Mouse (Mus musculus) adrenal gland, postnatal 36 days (tissue): ENCODE measurements around the gene Prdm8. TPM values are rescaled to one million over a fixed set of nuclear protein-coding genes. Genes with fewer than 3 reads are reported as not detected.

Source experiments
- DNase-seq, 2 experiments: peaks; one replicate each; pipeline ENCODE4 v3.0.0; 2021; ENCODE audit warnings: mixed read lengths in 1 of 2
- long read RNA-seq, 2 experiments: library from polyadenylated mRNA; stranded (forward); transcript quantifications; one replicate each; pipeline ENCODE4 v2.0.0; 2021; ENCODE audit warnings: borderline sequencing depth in 2 of 2
- total RNA-seq, 2 experiments: library from RNA; stranded (reverse); gene quantifications; 2 replicates each; pipeline ENCODE4 v1.2.3; 2021

Prdm8 gene
- under 1 TPM in 1 of 2 experiments, not detected in 1; 0.10 TPM for total RNA-seq
- long read RNA-seq, experiment 1 = 0 reads
- long read RNA-seq, experiment 2 = 0 reads

GRCm38 (mm10) chr5:98167180-98167824 lies at the start of gene Prdm8:
Prdm8 (plus strand) TSS chr5:98167198.
- DNase-seq = peak; percentile 77 to 85

- DNase-seq = peak in 1 of 2 experiments; percentile 2
Measured at GRCm38 (mm10) chr5:98127074-98127473, 39.9 kb upstream of the Prdm8 start.

- no peak for DNase-seq
Measured at GRCm38 (mm10) chr5:98138545-98139296, 28.3 kb upstream of the Prdm8 start.

- no peak for DNase-seq
Measured at GRCm38 (mm10) chr5:98139297-98139660, 27.7 kb upstream of the Prdm8 start.

GRCm38 (mm10) chr5:98146895-98147294 lies 20.1 kb upstream of the Prdm8 start:
- no peak for DNase-seq

GRCm38 (mm10) chr5:98166116-98166515 lies 882 bp upstream of the Prdm8 start:
- DNase-seq = no peak

- peak in 1 of 2 experiments; percentile 23 for DNase-seq
Measured at GRCm38 (mm10) chr5:98168356-98169285, 1.6 kb downstream of the Prdm8 start.

- no peak for DNase-seq
Measured at GRCm38 (mm10) chr5:98169376-98170351, 2.7 kb downstream of the Prdm8 start.

- DNase-seq = no peak
Measured at GRCm38 (mm10) chr5:98171651-98172230, 4.7 kb downstream of the Prdm8 start.

- no peak for DNase-seq
Measured at GRCm38 (mm10) chr5:98172502-98173181, 5.6 kb downstream of the Prdm8 start.

GRCm38 (mm10) chr5:98173694-98174093 lies 6.7 kb downstream of the Prdm8 start:
- DNase-seq = no peak

GRCm38 (mm10) chr5:98179606-98180005 lies 12.6 kb downstream of the Prdm8 start:
- DNase-seq = no peak

- DNase-seq = no peak
Measured at GRCm38 (mm10) chr5:98180461-98180887, 13.5 kb downstream of the Prdm8 start.

- DNase-seq = no peak
Measured at GRCm38 (mm10) chr5:98180888-98181635, 14.1 kb downstream of the Prdm8 start.

GRCm38 (mm10) chr5:98181686-98182602 lies 14.9 kb downstream of the Prdm8 start:
- no peak for DNase-seq

GRCm38 (mm10) chr5:98182603-98182920 lies 15.6 kb downstream of the Prdm8 start:
- no peak for DNase-seq

GRCm38 (mm10) chr5:98183031-98183595 lies 16.1 kb downstream of the Prdm8 start:
- no peak for DNase-seq

- DNase-seq = no peak
Measured at GRCm38 (mm10) chr5:98184281-98184910, 17.4 kb downstream of the Prdm8 start.
